Mouse (Mus musculus) hindbrain, embryonic 15.5 days (tissue): ENCODE data around the gene Gan. TPM values are rescaled to one million over a fixed set of nuclear protein-coding genes. Genes with fewer than 3 reads are reported as not detected.
A peak's percentile ranks its signal among the peaks of the same experiment; 100 is the strongest.

Source experiments
- ATAC-seq: fragments of 200-750 bp; cut with Nextera tagmentation; 2 replicates; pipeline ENCODE4 v1.8.0; 2017; ENCODE audit warnings: low read depth, moderate number of reproducible peaks, moderate TSS enrichment; ENCODE audit not compliant: low FRiP score
- H3K27ac ChIP-seq: fragments of 300-500 bp; sonication (generic); replicated peaks from 2 replicates; pipeline ENCODE4 v1.5.1; 2015; ENCODE audit warnings: mild to moderate bottlenecking, inconsistent platforms
- H3K27me3 ChIP-seq: fragments of 300-500 bp; sonication (generic); 2 replicates; pipeline ENCODE4 v1.6.1; 2015; ENCODE audit warnings: control low read depth, inconsistent platforms
- H3K36me3 ChIP-seq: fragments of 300-500 bp; sonication (generic); 2 replicates; pipeline ENCODE4 v1.6.1; 2015; ENCODE audit warnings: control low read depth, inconsistent platforms
- H3K4me1 ChIP-seq: fragments of 300-500 bp; sonication (generic); replicated peaks from 2 replicates; pipeline ENCODE4 v1.6.1; 2015; ENCODE audit warnings: control low read depth, inconsistent platforms
- H3K4me2 ChIP-seq: fragments of 300-500 bp; sonication (generic); 2 replicates; pipeline ENCODE4 v1.6.1; 2015; ENCODE audit warnings: moderate library complexity, mild to moderate bottlenecking, inconsistent platforms
- H3K4me3 ChIP-seq: fragments of 300-500 bp; sonication (generic); 2 replicates; pipeline ENCODE4 v1.5.1; 2015; ENCODE audit warnings: mild to moderate bottlenecking, inconsistent platforms
- H3K9ac ChIP-seq: fragments of 300-500 bp; sonication (generic); 2 replicates; pipeline ENCODE4 v1.6.1; 2015; ENCODE audit warnings: inconsistent platforms
- H3K9me3 ChIP-seq: fragments of 300-500 bp; sonication (generic); 2 replicates; pipeline ENCODE4 v1.6.1; 2016; ENCODE audit warnings: control low read depth, inconsistent platforms
- WGBS: fragments of 180-500 bp; shearing (Covaris S2); methylation state at CpG from one replicate; pipeline ENCODE4 v1.1.7; 2015; 5-methylcytosine and 5-hydroxymethylcytosine counted together
- polyA plus RNA-seq: library from polyadenylated mRNA; unstranded; fragments of >200 nt; fragmentation: Nextera tagmentation; extraction: Ambion mirVana; gene quantifications from 2 replicates; pipeline ENCODE4 v1.2.1, GENCODE M21; 2015

Gene Gan
- polyA plus RNA-seq, 1 experiment from 2014 or later, result 3.0 TPM

DNA sequence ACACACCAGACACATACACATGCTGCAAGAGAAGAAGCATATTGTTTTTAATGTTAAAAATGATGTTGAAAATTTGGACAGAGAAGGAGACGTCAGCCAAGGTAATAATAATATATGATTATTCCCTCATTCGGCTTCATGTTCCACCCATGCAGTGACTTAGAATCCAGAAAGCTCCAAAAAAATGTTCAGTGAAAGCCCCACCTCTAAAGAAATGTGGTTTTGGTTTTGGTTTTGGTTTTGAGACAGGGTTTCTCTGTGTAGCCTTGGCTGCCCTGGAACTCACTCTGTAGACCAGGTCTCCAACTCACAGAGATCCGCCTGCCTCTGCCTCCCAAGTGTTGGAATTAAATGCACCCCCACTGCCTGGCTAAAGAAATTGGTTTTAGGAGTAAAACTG lies 32.1 kb upstream of the Gan start:
- no peaks in the 10 kb centered on the region for H3K4me1 ChIP-seq
- WGBS, result 96% methylated on average over 3 of the region's 3 CpGs
- H3K27ac ChIP-seq, result no peak overlapping the region
- no peaks in the 10 kb centered on the region for H3K36me3 ChIP-seq
- H3K4me2 ChIP-seq, result no peak overlapping the region
- no peaks in the 10 kb centered on the region for H3K9me3 ChIP-seq
- H3K9ac ChIP-seq, result no peak overlapping the region
- no peaks in the 10 kb centered on the region for H3K27me3 ChIP-seq
- no peak overlapping the region for H3K4me3 ChIP-seq
- no peak for ATAC-seq

DNA sequence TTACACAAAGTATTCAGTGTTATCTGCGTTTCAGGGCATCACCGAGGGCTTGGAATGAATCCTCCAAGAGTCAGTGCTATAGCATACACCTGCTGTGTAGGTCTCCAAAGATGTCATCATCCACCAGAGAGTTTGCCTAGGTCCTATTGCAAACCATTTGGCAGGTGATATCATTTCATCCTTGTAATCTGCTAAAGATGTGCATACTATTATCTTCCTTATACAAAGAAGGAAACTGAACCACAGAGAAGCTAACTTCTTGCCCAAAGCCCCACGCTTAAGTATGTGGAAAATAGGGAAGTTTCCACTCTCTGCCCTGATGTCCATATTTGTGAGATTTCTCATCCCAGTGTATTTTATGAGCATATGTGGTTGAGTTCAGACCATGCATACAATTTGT lies 31.5 kb upstream of the Gan start:
- Histone ChIP-seq H3K9ac (no peak overlapping the region), H3K4me1 (no peaks in the 10 kb centered on the region), H3K27ac (no peak overlapping the region), H3K4me2 (no peak overlapping the region), H3K9me3 (no peaks in the 10 kb centered on the region), H3K36me3 (no peaks in the 10 kb centered on the region), H3K4me3 (no peak overlapping the region), H3K27me3 (no peaks in the 10 kb centered on the region)
- 94% methylated on average over 3 of the region's 3 CpGs for WGBS
- ATAC-seq, result no peak

DNA sequence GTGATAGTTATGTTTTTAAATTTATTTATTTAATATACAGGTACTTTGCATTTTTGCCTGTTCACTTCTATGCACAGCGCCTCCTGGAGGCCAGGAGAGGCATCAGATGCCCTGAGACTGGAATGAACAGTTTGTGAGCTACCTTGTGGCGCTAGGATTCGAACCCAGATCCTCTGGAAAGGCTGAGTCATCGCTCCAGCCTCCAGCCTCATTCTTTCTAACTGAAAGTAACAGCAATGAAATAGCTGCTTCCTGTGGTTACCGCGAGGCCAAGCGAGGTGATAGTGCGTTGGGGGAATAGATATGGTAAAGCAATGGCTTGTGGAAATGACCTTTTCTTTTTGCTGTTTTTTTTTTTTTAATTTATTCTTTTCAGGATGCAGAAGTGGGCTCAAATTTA lies 30.9 kb upstream of the Gan start:
- 89% methylated on average over 8 of the region's 8 CpGs for WGBS
- no peak overlapping the region for H3K27ac ChIP-seq
- H3K4me2 ChIP-seq, result no peak overlapping the region
- H3K9ac ChIP-seq, result no peak overlapping the region
- ATAC-seq, result no peak
- H3K27me3 ChIP-seq, result no peaks in the 10 kb centered on the region
- H3K9me3 ChIP-seq, result no peaks in the 10 kb centered on the region
- no peaks in the 10 kb centered on the region for H3K36me3 ChIP-seq
- no peaks in the 10 kb centered on the region for H3K4me1 ChIP-seq
- no peak overlapping the region for H3K4me3 ChIP-seq

DNA sequence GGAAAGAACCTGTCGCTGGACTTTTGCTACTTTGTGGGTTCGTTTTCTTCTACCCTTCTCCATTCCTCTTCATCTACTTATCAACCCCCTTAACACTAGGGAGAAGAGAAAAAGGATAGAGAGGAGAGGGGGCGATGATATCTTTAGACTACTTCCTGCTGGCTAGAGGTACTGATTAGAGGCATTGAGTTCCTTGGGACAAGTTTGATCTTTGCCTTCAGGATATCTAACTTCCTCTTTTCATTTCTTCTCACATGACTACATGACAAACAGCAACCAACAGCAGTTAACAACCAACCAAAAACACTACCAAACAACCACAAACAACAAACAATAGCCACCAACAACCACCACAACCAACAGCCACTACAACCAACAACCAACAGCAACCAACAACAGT lies 24.2 kb upstream of the Gan start:
- no peak overlapping the region for H3K9ac ChIP-seq
- no peak for ATAC-seq
- 88% methylated on average over 3 of the region's 3 CpGs for WGBS

DNA sequence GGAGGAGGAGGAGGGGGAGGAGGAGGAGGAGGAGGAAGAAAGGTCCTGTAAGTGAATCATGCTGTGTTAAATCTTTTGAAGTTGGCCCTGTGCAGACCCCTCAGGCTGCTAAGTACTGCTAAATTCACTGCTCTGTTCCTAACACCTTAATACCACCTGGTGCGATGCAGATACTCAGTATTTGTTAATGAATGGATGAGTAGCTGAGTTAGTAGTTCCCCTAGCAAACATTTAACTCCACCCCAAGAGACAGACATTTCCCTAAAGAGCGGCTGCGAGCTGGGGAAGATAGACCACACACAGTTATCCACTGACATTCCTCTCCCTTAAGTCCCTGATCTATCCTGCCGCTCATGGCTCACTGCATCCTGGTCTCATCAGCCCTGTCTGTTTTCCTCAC lies 21.6 kb upstream of the Gan start:
- WGBS, result 12% methylated on average over 4 of the region's 4 CpGs
- H3K27ac ChIP-seq, result no peak overlapping the region
- no peaks in the 10 kb centered on the region for H3K27me3 ChIP-seq
- no peaks in the 10 kb centered on the region for H3K4me1 ChIP-seq
- H3K4me2 ChIP-seq, result no peak overlapping the region
- no peak for ATAC-seq
- H3K9me3 ChIP-seq, result no peaks in the 10 kb centered on the region
- H3K36me3 ChIP-seq, result no peaks in the 10 kb centered on the region
- no peak overlapping the region for H3K4me3 ChIP-seq
- H3K9ac ChIP-seq, result no peak overlapping the region

More for the DNA sequence above, 24.2 kb upstream of the Gan start:
- H3K4me2 ChIP-seq, result no peak overlapping the region
- H3K27me3 ChIP-seq, result no peaks in the 10 kb centered on the region
- no peaks in the 10 kb centered on the region for H3K4me1 ChIP-seq
- H3K9me3 ChIP-seq, result no peaks in the 10 kb centered on the region
- H3K27ac ChIP-seq, result no peak overlapping the region
- H3K4me3 ChIP-seq, result no peak overlapping the region
- no peaks in the 10 kb centered on the region for H3K36me3 ChIP-seq

DNA sequence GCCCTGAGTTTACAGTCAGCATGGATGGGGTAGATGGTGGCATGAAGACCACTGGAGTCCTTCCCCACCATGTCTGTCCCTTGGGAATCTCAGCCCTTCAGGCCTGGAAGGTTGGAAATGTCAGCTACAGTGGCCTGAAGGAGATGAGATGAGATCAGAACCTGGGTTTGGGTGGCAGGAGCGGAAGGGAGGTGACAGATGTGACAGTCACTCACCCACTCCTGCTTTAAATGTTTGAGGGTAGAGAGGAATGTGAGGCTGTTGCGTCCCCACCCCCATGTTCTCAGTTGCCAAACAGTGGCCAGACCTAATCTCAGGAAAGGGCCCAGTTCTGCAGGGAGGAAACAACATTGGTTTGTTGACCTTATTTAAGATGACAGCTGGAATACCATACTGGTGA lies 21.2 kb upstream of the Gan start:
- Histone ChIP-seq H3K4me3 (no peak overlapping the region), H3K9ac (no peak overlapping the region), H3K27me3 (no peaks in the 10 kb centered on the region), H3K36me3 (no peaks in the 10 kb centered on the region), H3K4me1 (no peaks in the 10 kb centered on the region), H3K27ac (no peak overlapping the region), H3K9me3 (no peaks in the 10 kb centered on the region), H3K4me2 (no peak overlapping the region)
- WGBS, result 75% methylated on average over 2 of the region's 2 CpGs
- ATAC-seq, result no peak

DNA sequence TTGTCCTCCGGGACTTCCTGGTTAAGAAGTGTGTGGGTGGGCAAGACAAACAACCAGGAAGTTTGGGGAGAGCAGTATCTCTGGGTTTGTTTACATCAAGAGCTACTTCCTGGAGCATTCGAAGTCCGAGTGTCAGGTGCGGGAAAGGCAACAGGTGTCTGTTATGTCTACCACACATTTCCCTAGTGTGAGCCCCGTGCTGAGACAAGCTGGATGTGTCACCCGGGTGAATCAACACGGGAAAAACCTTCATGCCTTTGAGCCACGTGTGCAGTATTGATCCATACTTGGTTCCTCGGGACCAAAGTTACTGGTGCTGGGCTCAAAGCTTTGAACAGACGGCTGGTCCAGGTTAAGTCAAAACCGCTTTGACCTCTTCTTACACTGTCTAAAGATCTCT lies 20.6 kb upstream of the Gan start:
- Histone ChIP-seq H3K36me3 (no peaks in the 10 kb centered on the region), H3K27me3 (no peaks in the 10 kb centered on the region), H3K27ac (no peak overlapping the region), H3K4me3 (no peak overlapping the region), H3K4me2 (no peak overlapping the region), H3K9ac (no peak overlapping the region), H3K4me1 (no peaks in the 10 kb centered on the region), H3K9me3 (no peaks in the 10 kb centered on the region)
- ATAC-seq, result no peak
- WGBS, result 73% methylated on average over 11 of the region's 11 CpGs

DNA sequence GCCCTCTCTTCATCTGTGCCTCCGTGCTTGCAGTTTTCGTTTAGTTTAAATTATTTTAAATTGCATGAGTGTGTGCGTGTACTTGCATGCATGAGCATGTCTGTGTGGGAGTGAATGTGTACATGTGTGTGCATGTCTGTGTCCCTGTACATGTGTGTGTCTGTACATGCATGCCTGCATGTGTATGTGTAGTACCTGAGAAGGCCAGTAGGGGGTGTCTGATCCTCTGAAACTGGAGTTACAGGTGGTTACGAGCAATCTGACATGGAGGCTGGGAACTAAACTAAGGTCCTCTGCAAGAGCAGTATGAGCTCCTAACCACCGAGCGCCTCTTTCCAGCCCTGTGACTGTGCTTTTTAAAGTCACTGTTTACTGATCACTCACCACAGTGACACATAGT lies 9.4 kb upstream of the Gan start:
- ATAC-seq, result no peak
- WGBS, result 95% methylated on average over 6 of the region's 6 CpGs

DNA sequence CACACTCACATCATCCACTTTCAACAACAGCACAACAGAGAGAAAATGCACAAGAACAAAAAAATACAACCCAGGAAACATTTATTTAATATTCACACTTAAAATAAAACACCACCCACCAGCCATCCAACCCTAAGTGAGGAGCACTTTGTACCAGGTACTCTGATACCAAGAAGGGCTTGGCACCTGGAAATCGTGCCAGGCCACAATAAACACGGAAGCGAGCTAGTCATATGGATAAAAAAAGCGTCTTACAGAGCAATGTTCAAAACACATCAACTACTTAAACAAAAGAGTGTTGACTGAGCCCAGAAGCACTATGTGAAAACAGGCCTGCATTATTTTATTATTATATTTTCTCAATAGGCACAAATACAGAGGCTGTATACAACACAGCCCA lies 1.8 kb upstream of the Gan start:
- Histone ChIP-seq H3K4me3 (no peak overlapping the region), H3K9ac (no peak overlapping the region), H3K4me1 (peaks cover 31% of the 10 kb centered on the region), H3K27me3 (no peaks in the 10 kb centered on the region), H3K27ac (no peak overlapping the region), H3K4me2 (peak overlapping the region; percentile 91), H3K36me3 (no peaks in the 10 kb centered on the region), H3K9me3 (no peaks in the 10 kb centered on the region)
- ATAC-seq, result no peak
- WGBS, result 91% methylated on average over 4 of the region's 4 CpGs

More for the DNA sequence above, 9.4 kb upstream of the Gan start:
- H3K36me3 ChIP-seq, result no peaks in the 10 kb centered on the region
- H3K9ac ChIP-seq, result no peak overlapping the region
- no peaks in the 10 kb centered on the region for H3K4me1 ChIP-seq
- no peak overlapping the region for H3K4me3 ChIP-seq
- no peaks in the 10 kb centered on the region for H3K9me3 ChIP-seq
- H3K27me3 ChIP-seq, result no peaks in the 10 kb centered on the region
- no peak overlapping the region for H3K27ac ChIP-seq
- H3K4me2 ChIP-seq, result no peak overlapping the region

DNA sequence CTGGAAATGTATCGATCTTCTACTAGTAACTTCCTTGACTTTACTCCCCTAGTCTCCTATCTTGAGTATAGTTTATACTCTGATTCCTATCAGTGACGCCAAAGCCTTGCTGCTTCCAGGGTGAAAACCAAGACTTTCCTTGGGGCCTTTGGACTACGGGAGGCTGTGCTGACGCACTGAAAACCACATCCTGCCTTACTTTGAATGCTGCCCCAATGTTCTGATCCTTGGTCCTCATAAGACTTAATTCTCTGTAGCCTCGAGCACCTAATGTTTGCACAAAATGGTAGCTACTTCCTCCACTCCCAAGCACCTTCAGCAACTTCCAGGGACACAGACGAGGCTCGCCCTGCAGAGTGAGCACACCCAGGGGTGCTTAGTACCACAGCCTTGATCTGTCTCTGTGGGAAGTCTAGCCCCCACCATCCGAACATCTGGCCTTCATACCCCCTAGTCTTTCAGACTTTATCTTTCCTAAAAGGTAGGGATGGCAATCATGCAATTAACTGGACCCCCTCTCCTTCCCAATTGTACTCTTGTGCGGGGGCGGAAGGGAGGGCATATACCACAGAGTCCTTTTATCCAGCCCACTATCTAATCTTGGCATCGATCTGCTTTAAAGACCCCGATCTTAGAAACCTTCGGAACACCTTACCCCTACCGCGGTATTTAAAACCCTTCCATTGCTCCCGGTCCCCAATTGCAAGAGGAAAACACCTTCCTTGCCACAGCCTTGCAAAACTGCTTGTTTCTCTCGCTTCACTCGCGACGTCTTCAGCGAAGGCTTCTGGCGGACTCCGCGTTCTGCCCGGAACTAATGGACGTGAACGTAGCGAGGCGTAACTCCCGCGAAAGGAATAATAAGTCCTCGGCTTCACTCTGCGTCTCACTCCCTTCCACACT lies 818 bp upstream of the Gan start:
- Histone ChIP-seq H3K4me3 (peak overlapping the region; percentile 94), H3K4me2 (peak overlapping the region; percentile 91), H3K27me3 (no peaks in the 10 kb centered on the region), H3K27ac (peak overlapping the region; percentile 76), H3K4me1 (peaks cover 31% of the 10 kb centered on the region), H3K36me3 (no peaks in the 10 kb centered on the region), H3K9ac (peak overlapping the region; percentile 52), H3K9me3 (no peaks in the 10 kb centered on the region)
- WGBS, result 13% methylated on average over 33 of the region's 33 CpGs
- ATAC-seq, result no peak; the same call in 1 of the 2 replicates

DNA sequence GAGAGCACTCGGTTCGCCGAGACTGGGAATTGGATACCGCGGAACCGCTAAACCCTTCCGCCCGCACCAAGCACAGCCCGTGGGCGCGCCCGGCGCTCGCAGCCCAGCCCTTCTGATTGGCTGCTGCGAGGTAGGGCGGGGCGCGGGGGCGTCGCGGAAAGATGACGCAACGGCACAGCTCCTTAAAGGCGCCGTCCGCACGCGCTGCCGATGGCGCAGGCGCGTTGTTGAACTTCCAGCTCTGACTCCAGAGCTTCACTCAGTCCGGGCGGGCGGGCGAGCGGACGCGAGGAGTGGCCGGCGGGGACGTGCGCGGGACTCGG lies 205 bp upstream of the Gan start:
- under 1% methylated on average over 44 of the region's 45 CpGs for WGBS
- peak; percentile 96 for ATAC-seq
- H3K4me3 ChIP-seq, result peak overlapping the region; percentile 94

DNA sequence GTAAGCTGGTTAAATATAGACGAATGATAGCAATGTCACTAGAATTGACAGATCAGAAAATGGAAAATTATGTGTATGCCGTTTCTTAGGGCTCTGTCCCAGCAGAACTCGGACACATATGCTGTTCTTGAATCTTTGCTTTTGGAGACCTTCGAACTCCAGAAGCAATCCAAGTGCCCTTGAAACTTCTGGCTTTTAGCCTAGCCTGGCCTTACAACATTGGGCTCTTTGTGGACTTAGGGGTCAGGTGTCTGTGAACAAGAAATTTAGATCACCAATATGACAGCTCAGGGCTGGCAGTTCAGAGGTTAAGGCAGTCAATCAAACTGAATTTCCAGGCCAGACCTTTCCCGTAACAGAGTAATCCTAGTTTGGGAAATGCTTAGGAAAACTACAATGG lies 1.1 kb downstream of the Gan start:
- Histone ChIP-seq H3K9ac (peak overlapping the region; percentile 94; the same call in 1 of the 2 replicates), H3K4me1 (peaks cover 31% of the 10 kb centered on the region), H3K36me3 (no peaks in the 10 kb centered on the region), H3K27ac (no peak overlapping the region), H3K9me3 (no peaks in the 10 kb centered on the region), H3K4me2 (peak overlapping the region; percentile 91), H3K4me3 (peak overlapping the region; percentile 94), H3K27me3 (no peaks in the 10 kb centered on the region)
- ATAC-seq, result no peak
- 62% methylated on average over 5 of the region's 5 CpGs for WGBS

More for the DNA sequence above, 205 bp upstream of the Gan start:
- Histone ChIP-seq H3K9me3 (no peaks in the 10 kb centered on the region), H3K4me1 (peaks cover 31% of the 10 kb centered on the region), H3K4me2 (peak overlapping the region; percentile 91), H3K9ac (peak overlapping the region; percentile 94), H3K36me3 (no peaks in the 10 kb centered on the region), H3K27me3 (no peaks in the 10 kb centered on the region), H3K27ac (peak overlapping the region; percentile 76)

DNA sequence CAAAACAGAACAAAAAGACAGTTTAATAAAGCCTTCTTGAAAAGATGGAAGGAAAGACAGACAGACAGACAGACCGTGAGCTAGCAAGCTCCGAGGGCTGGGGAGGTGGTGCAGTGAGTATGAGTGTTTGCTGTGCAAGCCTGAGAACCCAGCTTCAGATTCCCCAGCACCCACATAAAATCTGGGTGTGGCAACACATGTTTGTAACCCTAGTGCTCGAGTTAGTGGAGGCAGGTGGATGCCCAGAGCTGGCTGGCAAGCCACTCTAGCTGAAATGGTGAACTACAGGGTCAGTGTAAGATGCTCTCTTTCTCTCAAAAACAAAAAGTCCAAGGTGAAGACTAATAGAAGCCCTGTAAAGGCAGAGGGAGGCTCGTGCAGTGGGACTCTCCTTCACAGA lies 7.0 kb downstream of the Gan start:
- Histone ChIP-seq H3K27ac (no peak overlapping the region), H3K27me3 (no peaks in the 10 kb centered on the region), H3K9ac (no peak overlapping the region), H3K4me3 (no peak overlapping the region), H3K4me1 (peaks cover 3% of the 10 kb centered on the region), H3K9me3 (no peaks in the 10 kb centered on the region), H3K36me3 (no peaks in the 10 kb centered on the region), H3K4me2 (no peak overlapping the region)
- no peak for ATAC-seq
- WGBS, result 88% methylated on average over 4 of the region's 4 CpGs
